Mouse (Mus musculus) stomach, embryonic 15.5 days (tissue): Measurements from ENCODE around the gene Sirt6. TPM values are rescaled to one million over a fixed set of nuclear protein-coding genes. Genes with fewer than 3 reads are reported as not detected.

Experiments
- ATAC-seq: fragments of 200-750 bp; cut with Nextera tagmentation; 2 replicates; pipeline ENCODE4 v1.8.0; 2017; ENCODE audit warnings: low read depth, moderate number of reproducible peaks, moderate TSS enrichment; ENCODE audit not compliant: insufficient read depth, low FRiP score
- H3K27ac ChIP-seq: fragments of 300-500 bp; sonication (generic); 2 replicates; pipeline ENCODE4 v1.5.1; 2015; ENCODE audit warnings: mild to moderate bottlenecking, inconsistent platforms
- H3K27me3 ChIP-seq: fragments of 300-500 bp; sonication (generic); replicated peaks from 2 replicates; pipeline ENCODE4 v1.6.1; 2015; ENCODE audit warnings: inconsistent platforms
- H3K36me3 ChIP-seq: fragments of 300-500 bp; sonication (generic); 2 replicates; pipeline ENCODE4 v1.6.1; 2015; ENCODE audit warnings: inconsistent platforms
- H3K4me1 ChIP-seq: fragments of 300-500 bp; sonication (generic); 2 replicates; pipeline ENCODE4 v1.6.1; 2015; ENCODE audit warnings: inconsistent platforms
- H3K4me2 ChIP-seq: fragments of 300-500 bp; sonication (generic); 2 replicates; pipeline ENCODE4 v1.6.1; 2015; ENCODE audit warnings: mild to moderate bottlenecking, inconsistent platforms
- H3K4me3 ChIP-seq: fragments of 300-500 bp; sonication (generic); replicated peaks from 2 replicates; pipeline ENCODE4 v1.5.1; 2015; ENCODE audit warnings: inconsistent platforms
- H3K9ac ChIP-seq: fragments of 300-500 bp; sonication (generic); 2 replicates; pipeline ENCODE4 v1.6.1; 2015; ENCODE audit warnings: inconsistent platforms
- H3K9me3 ChIP-seq: fragments of 300-500 bp; sonication (generic); 2 replicates; pipeline ENCODE4 v1.6.1; 2016; ENCODE audit warnings: inconsistent platforms
- WGBS: fragments of 180-500 bp; shearing (Covaris S2); methylation state at CpG from one replicate; pipeline ENCODE4 v1.1.7; 2015; 5-methylcytosine and 5-hydroxymethylcytosine counted together
- polyA plus RNA-seq: library from polyadenylated mRNA; unstranded; fragments of >200 nt; fragmentation: Nextera tagmentation; extraction: Ambion mirVana; gene quantifications from 2 replicates; pipeline ENCODE4 v1.2.1, GENCODE M21; 2015

The Sirt6 gene
- polyA plus RNA-seq, 1 experiment from 2014 or later: 33.3 TPM

DNA sequence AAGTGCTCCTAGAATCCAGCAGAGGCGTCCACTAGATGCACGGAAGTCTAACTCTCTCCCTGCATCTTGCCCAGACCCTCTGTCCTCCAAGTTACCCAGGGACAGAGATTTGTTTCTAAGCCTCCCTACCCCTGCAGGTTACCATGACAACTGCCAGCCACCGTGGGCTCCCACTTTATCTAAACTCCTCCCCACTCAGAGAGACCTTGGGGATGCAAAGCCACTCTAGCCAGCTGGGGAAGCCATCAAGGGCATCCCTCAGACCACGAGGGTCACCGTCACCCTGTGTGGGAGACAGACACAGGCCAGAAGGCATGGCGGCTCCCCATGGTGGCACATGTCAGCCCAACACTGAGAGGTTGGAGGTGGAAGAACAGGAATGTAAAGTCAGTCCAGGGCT is 44.2 kb downstream of the Sirt6 start:
- no peaks in the 10 kb centered on the region for H3K4me1 ChIP-seq
- H3K9me3 ChIP-seq: no peaks in the 10 kb centered on the region
- H3K27me3 ChIP-seq: 0 out of 2 replicates have a peak, but pooled peaks cover 2% of the 10 kb centered on the region
- 54% methylated on average over 6 of the region's 6 CpGs for WGBS
- peaks cover 10% of the 10 kb centered on the region for H3K36me3 ChIP-seq
- no peak overlapping the region for H3K4me2 ChIP-seq
- H3K9ac ChIP-seq: no peak overlapping the region
- H3K27ac ChIP-seq: no peak overlapping the region
- ATAC-seq: no peak
- no peak overlapping the region for H3K4me3 ChIP-seq

DNA sequence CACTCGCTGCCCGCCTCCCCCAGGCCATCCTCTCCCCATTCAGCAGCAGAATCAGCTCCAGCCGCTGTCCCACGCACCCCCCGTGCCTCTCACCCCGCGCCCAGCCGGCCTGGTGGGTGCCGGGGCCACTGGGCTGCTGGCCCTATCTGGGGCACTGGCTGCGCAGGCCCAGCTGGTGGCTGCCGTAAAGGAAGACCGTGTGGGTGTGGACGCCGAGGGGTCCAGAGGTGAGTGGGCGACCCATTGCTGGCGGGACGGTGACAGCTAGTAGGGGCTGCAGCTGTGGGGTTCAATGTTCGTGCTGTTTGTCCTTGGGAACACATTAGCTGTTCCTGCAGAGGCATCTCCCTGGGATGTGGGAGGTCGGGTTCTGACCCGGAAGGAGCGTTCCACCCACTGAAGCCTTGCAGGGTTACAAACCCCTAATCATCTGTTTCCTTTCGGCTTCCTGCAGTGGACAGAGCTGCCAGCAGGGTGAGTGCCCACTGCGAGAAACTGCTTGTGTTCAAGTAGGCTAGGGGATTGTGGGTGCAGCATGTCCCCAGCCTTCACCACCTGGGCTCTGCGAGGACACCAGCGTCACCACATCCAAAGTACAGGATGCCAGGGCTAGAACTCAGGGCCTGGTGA is 47.0 kb downstream of the Sirt6 start:
- H3K4me2 ChIP-seq: 0 out of 2 replicates have a peak overlapping the region, but pooled peaks have one; percentile 11
- H3K27me3 ChIP-seq: 0 out of 2 replicates have a peak, but pooled peaks cover 2% of the 10 kb centered on the region
- ATAC-seq: no peak
- peaks cover 5% of the 10 kb centered on the region for H3K36me3 ChIP-seq
- H3K4me1 ChIP-seq: peaks cover 5% of the 10 kb centered on the region; the same call in 1 of the 2 replicates
- no peak overlapping the region for H3K27ac ChIP-seq
- no peaks in the 10 kb centered on the region for H3K9me3 ChIP-seq
- H3K4me3 ChIP-seq: no peak overlapping the region
- no peak overlapping the region for H3K9ac ChIP-seq
- WGBS: 52% methylated on average over 25 of the region's 25 CpGs

DNA sequence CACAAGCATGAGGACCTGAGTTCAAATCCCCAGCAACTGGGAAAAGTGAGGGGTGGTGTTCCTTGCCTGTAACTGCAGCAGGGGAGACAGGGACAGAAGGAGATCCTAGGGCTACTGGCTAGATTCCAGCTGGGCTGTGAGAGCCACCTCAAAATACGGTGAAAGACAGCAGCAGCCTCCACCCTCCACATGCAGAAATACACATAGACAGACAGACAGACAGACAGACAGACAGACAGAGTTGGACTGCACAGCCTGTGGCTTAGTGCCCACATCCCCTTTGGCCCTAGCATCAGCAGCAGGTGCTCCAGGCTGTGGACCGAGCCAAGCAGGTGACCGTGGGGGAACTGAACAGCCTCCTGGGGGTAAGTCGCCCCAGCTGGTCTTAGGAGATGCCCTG is 47.6 kb downstream of the Sirt6 start:
- Histone ChIP-seq H3K9me3 (no peaks in the 10 kb centered on the region), H3K36me3 (peaks cover 5% of the 10 kb centered on the region; the same call in 1 of the 2 replicates), H3K27me3 (0 out of 2 replicates have a peak, but pooled peaks cover 2% of the 10 kb centered on the region), H3K4me3 (no peak overlapping the region), H3K4me2 (0 out of 2 replicates have a peak overlapping the region, but pooled peaks have one; percentile 11), H3K4me1 (peaks cover 9% of the 10 kb centered on the region; the same call in 1 of the 2 replicates), H3K27ac (no peak overlapping the region), H3K9ac (no peak overlapping the region)
- ATAC-seq: no peak
- WGBS: 74% methylated on average over 4 of the region's 4 CpGs

DNA sequence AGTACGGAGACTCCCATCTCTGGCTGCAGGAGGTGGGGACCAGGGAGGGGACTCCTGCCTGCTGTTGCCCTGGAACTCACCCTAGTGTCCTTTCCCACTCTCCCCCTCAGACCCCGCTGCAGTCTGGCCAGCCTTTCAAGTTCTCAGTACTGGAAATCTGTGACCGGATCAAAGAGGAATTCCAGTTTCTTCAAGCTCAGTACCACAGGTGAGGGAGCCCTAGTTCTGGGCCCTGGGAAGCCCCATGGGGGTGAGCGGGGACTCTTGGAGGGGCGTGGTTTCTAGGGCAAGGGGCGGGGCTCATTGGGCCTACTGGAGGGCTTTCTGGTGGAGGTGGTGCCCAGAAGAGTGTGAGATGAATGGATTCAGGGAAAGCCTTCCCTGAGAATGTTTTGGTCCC is 51.9 kb downstream of the Sirt6 start:
- Histone ChIP-seq H3K4me3 (peak overlapping the region; percentile 52), H3K4me1 (peaks cover 36% of the 10 kb centered on the region), H3K27me3 (0 out of 2 replicates have a peak, but pooled peaks cover 2% of the 10 kb centered on the region), H3K27ac (no peak overlapping the region), H3K4me2 (peak overlapping the region; percentile 78), H3K9ac (peak overlapping the region; percentile 37), H3K36me3 (peaks cover 5% of the 10 kb centered on the region; the same call in 1 of the 2 replicates), H3K9me3 (no peaks in the 10 kb centered on the region)
- ATAC-seq: no peak
- 2% methylated on average over 6 of the region's 6 CpGs for WGBS

DNA sequence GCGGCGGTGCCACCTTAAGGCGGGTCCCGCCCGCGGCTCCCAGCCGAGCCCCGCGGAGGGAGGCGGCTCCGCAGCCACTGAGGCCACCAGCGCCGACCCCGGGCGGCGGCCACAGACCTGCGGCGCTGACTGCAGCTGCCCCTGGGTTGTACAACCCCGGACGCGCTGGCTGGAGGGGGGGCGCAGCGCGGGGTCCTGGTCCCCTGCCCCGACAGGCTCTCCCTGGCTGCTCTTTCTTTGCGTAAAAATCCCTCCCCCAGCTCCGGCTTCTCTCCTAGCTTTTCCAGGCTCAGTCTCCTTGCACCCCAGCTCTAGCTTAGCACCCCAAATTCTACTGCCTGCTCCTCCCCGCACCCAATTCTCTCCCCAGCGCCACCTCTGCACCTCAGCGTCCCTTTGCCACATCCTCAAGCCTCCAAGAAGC is 52.4 kb downstream of the Sirt6 start:
- no peaks in the 10 kb centered on the region for H3K9me3 ChIP-seq
- H3K27me3 ChIP-seq: 0 out of 2 replicates have a peak, but pooled peaks cover 2% of the 10 kb centered on the region
- H3K4me1 ChIP-seq: peaks cover 41% of the 10 kb centered on the region
- H3K9ac ChIP-seq: peak overlapping the region; percentile 37
- peak overlapping the region; percentile 78 for H3K4me2 ChIP-seq
- 0 out of 2 replicates have a peak, but pooled peaks have one; percentile 3 for ATAC-seq
- H3K36me3 ChIP-seq: peaks cover 5% of the 10 kb centered on the region; the same call in 1 of the 2 replicates
- under 1% methylated on average over 30 of the region's 30 CpGs for WGBS
- H3K4me3 ChIP-seq: peak overlapping the region; percentile 52
- no peak overlapping the region for H3K27ac ChIP-seq

DNA sequence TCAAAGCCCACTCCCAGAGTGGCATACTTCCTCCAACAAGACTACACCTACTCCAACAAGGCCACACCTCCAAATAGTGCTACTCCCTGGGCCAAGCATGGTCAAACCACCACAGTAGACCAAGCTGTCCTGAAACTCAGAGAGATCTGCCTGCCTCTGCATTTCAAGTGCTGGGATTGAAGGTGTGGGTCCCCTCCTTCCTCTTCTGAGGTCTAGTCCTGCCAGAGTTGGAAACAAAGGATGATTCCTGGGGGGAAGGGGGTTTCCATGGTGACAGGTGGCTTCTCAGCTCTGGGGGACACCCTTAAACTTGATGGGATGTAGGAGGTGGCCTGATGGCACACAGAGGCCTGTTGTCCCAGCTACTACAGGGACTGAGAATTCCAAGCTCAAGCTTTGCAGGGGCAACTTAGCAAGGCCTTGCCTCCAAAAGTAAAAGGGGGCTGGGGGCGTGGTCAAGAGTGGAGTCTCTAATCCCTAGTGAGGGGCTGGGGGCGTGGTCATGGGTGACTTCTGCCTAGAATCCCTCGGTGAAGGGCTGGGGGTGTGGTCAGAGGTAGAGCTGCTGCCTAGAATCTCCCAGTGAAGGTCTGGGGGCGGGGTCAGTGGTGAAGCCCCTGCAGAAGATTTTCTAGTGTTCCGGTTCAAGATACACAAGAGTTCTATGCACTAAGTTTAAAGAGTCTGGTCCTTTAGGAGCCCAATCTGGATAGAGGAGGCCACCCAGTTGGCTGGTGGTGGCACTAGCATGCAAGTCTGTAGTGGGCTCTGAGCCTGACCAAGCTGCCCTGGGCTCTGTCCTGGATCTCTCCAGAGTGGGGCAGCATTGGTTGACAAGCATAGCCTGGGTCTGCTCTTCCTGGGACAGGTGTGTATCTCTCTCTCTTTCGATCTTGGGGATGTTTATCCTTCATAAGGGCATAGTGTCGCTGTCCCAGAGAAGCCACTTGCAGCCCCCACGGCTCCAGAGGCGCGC is 53.2 kb downstream of the Sirt6 start, which contains the start of gene Tle2:
Gene Tle2, plus strand, starts transcription at position 481 of the 976 bp plus-strand sequence.
- no peak for ATAC-seq
- WGBS: 27% methylated on average over 10 of the region's 10 CpGs
- Histone ChIP-seq H3K36me3 (peaks cover 5% of the 10 kb centered on the region; the same call in 1 of the 2 replicates), H3K9me3 (no peaks in the 10 kb centered on the region), H3K9ac (peak within 1 kb of the TSS; percentile 37), H3K4me1 (peaks cover 48% of the 10 kb centered on the region), H3K27me3 (0 out of 2 replicates have a peak, but pooled peaks cover 2% of the 10 kb centered on the region), H3K27ac (peak within 1 kb of the TSS; percentile 87; the same call in 1 of the 2 replicates), H3K4me3 (peak within 1 kb of the TSS; percentile 52), H3K4me2 (peak within 1 kb of the TSS; percentile 78)

DNA sequence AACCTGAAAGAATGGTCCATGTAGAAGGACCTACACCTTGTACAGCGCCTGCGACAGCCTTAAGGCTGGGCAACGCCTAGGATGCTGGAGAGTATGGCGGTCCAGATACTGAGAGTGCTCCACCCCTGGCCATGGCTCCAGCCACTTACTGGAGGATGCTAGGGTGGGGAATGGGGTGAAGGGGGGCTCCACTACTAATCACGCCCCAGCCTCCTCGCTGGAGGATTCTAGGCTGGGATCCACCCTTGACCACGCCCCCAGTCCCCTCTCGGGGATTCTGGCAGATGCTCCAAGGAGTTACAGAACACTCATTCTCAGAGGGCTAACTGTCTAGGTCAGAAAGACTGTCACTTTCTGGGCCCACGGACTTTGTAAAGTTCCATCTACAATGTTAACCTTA is 54.6 kb downstream of the Sirt6 start:
- peaks cover 61% of the 10 kb centered on the region for H3K4me1 ChIP-seq
- H3K9me3 ChIP-seq: no peaks in the 10 kb centered on the region
- no peak for ATAC-seq
- no peaks in the 10 kb centered on the region for H3K27me3 ChIP-seq
- 0 out of 2 replicates have a peak overlapping the region, but pooled peaks have one; percentile 1 for H3K4me3 ChIP-seq
- peak overlapping the region; percentile 59 for H3K4me2 ChIP-seq
- no peaks in the 10 kb centered on the region for H3K36me3 ChIP-seq
- H3K9ac ChIP-seq: no peak overlapping the region
- WGBS: 18% methylated on average over 9 of the region's 9 CpGs
- H3K27ac ChIP-seq: peak overlapping the region; percentile 87; the same call in 1 of the 2 replicates

DNA sequence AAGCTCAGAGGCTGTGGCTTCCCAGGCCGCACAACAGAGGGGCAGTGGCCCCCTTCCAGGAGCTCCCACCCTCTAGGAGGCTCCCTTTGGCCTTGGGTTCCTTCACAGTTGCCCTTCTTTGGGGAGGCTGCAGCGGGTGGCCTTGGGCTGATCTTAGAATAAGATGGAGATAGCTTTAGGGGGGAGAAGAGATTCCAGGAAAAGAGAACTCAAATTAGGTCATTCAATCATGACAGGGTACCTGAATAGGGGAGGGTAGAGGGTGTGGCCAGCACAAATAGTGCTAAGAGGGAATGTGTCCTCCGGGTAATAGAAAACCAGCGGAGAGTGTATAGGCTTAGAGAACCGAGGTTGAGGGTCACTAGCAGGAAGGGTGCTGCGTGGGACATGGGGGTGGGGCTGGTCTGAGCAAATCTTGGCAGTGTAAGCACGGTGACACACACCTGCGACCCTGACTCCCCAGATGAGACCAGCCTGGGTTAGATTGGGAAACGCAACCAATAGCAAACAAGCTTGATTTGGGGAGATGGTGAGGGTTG is 55.4 kb downstream of the Sirt6 start:
- H3K4me3 ChIP-seq: peak overlapping the region; percentile 49
- 9% methylated on average over 9 of the region's 9 CpGs for WGBS
- peaks cover 62% of the 10 kb centered on the region for H3K4me1 ChIP-seq
- no peaks in the 10 kb centered on the region for H3K9me3 ChIP-seq
- H3K27ac ChIP-seq: peak overlapping the region; percentile 87
- no peaks in the 10 kb centered on the region for H3K36me3 ChIP-seq
- H3K9ac ChIP-seq: peak overlapping the region; percentile 9; the same call in 1 of the 2 replicates
- peak; percentile 3; the same call in 1 of the 2 replicates for ATAC-seq
- no peaks in the 10 kb centered on the region for H3K27me3 ChIP-seq
- peak overlapping the region; percentile 59 for H3K4me2 ChIP-seq

Other genes starting within 250 kb of the Sirt6 start
- 88.5 and 90.5 TPM in 2 replicates for gene Fzr1, start 249.3 kb downstream of the Sirt6 start, polyA plus RNA-seq
- 78.9 and 80.4 TPM in 2 replicates for gene Dohh, start 243.4 kb downstream of the Sirt6 start, polyA plus RNA-seq
- 2.9 and 3.3 TPM in 2 replicates for gene Gm48551, start 243.3 kb downstream of the Sirt6 start, polyA plus RNA-seq
- gene Gm48552, start 238.8 kb downstream of the Sirt6 start, polyA plus RNA-seq: 0.41 and 1.4 TPM in 2 replicates
- 59.5 and 77.5 TPM in 2 replicates for gene Smim24, start 234.7 kb downstream of the Sirt6 start, polyA plus RNA-seq
- 65.5 and 78.2 TPM in 2 replicates for gene Nfic, start 172.2 kb downstream of the Sirt6 start, polyA plus RNA-seq
- gene Celf5, start 145.1 kb downstream of the Sirt6 start, polyA plus RNA-seq: 1.7 and 1.8 TPM in 2 replicates
- gene Ncln, start 131.4 kb downstream of the Sirt6 start, polyA plus RNA-seq: 83.9 and 93.7 TPM in 2 replicates
- 1.4 and 1.6 TPM in 2 replicates for gene S1pr4, start 127.7 kb downstream of the Sirt6 start, polyA plus RNA-seq
- gene Gna15, start 103.6 kb downstream of the Sirt6 start, polyA plus RNA-seq: 4.4 and 5.8 TPM in 2 replicates
- gene Gna11, start 82.6 kb downstream of the Sirt6 start, polyA plus RNA-seq: 113 and 134 TPM in 2 replicates
- gene Aes, start 68.3 kb downstream of the Sirt6 start, polyA plus RNA-seq: 692 and 697 TPM in 2 replicates
- 28.8 and 35.6 TPM in 2 replicates for gene Tle2, start 53.2 kb downstream of the Sirt6 start, polyA plus RNA-seq
- 31.2 and 42.1 TPM in 2 replicates for gene Tle6, start 26.7 kb downstream of the Sirt6 start, polyA plus RNA-seq
- gene BC025920, start 21.5 kb downstream of the Sirt6 start, polyA plus RNA-seq: 0.55 and 0.71 TPM in 2 replicates
- gene Ankrd24, start 743 bp upstream of the Sirt6 start, polyA plus RNA-seq: 10.9 and 12.6 TPM in 2 replicates
- gene Gm10778, start 21.3 kb upstream of the Sirt6 start, polyA plus RNA-seq: 4.3 and 5.2 TPM in 2 replicates
- 11.8 and 13.6 TPM in 2 replicates for gene Zfp433, start 77.0 kb upstream of the Sirt6 start, polyA plus RNA-seq
- 6.7 and 6.9 TPM in 2 replicates for gene Gm3055, start 143.4 kb upstream of the Sirt6 start, polyA plus RNA-seq
- gene Gm4767, start 184.4 kb upstream of the Sirt6 start, polyA plus RNA-seq: 3.1 and 3.3 TPM in 2 replicates
- 9.6 and 10.7 TPM in 2 replicates for gene Gm32687, start 236.1 kb upstream of the Sirt6 start, polyA plus RNA-seq